Mouse (Mus musculus) granulocyte monocyte progenitor cell, adult 5-6 weeks (primary cell): ENCODE data around the gene Prkar1a. TPM values are rescaled to one million over a fixed set of nuclear protein-coding genes. Genes with fewer than 3 reads are reported as not detected.

ENCODE experiments used
- ATAC-seq: replicated peaks from 2 replicates; pipeline ENCODE4 v1.8.0; 2016; ENCODE audit warnings: mild to moderate bottlenecking, moderate TSS enrichment, inconsistent platforms; ENCODE audit not compliant: poor library complexity, severe bottlenecking
- total RNA-seq, 2 experiments: library from RNA; stranded (forward) in 1 of 2; stranded (reverse) in 1 of 2; fragments of 200-712, 200-1000 nt in 1 of 2; fragments of >200 nt in 1 of 2; fragmentation: Nextera tagmentation in 1 of 2; gene quantifications; 2 replicates each; pipeline ENCODE4 v1.2.3; 2014 to 2017

Gene Prkar1a
- total RNA-seq, 2 experiments from 2014 or later = 83.9 to 91.7 TPM

DNA sequence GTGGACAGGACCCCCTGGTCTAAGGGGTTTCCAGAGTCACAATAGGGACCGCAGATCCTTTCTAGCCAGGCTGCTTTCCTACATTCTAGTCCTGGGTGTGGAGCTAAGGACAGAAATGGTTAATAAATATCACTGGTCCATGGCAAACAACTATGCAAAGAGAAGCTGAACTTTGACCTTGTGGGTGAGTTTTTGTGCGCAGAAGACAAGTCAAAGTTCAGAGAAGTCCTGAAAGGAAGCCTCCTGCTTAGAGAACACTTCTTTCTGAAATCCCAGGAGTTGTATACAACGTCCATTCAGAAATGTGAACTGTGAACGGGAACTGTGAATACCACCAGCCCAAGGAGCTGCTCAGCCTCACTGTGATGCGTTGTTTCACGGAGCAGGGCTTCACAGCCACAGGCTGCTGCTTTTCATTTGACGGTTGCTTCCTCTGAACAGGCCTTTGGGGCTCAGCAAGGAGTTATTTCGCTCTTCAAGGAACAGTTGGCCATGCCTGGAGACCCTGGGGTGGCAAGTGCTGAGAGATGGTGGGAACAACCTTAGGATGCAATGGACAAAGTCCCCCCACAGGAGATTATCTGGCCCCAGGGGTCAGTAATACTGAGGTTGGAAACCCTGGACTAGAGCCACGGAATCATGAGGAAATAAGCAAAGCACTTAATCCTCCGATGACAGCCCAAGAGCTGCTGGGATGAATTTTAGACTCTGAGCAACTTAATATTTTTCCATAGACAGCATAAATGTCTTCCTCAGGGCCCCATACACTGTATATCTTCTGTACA lies 53.0 kb downstream of the Prkar1a start:
- no peak for ATAC-seq

DNA sequence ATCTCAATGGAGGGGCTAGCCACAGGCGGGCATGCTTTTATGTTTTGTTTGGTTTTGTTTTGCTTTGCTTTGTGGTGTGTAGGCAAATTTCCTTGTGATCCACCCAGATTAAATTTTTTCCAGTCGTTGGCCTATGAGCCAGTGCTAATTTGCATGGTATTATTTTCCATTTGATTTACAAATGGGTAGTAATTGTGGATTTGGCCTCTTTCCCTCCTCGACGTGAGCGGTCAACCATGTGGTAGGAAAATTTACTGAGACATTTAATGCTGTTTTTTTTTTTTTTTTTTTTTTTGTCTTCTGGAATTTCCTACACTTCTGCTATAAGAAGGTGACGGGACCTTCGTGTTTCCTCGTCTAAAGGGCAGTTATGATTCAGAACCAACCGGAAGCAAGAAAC lies 54.6 kb downstream of the Prkar1a start:
- ATAC-seq = no peak

GRCm38 (mm10) chr11:109704311-109705205 lies 55.4 kb downstream of the Prkar1a start:
- ATAC-seq = no peak

- no peak for ATAC-seq
These were observed 56.3 kb downstream of the Prkar1a start for GRCm38 (mm10) chr11:109705336-109706054.

GRCm38 (mm10) chr11:109706055-109706412 lies 56.8 kb downstream of the Prkar1a start:
- ATAC-seq = peak; percentile 98

GRCm38 (mm10) chr11:109706586-109706985 lies 57.4 kb downstream of the Prkar1a start:
- ATAC-seq = no peak

DNA sequence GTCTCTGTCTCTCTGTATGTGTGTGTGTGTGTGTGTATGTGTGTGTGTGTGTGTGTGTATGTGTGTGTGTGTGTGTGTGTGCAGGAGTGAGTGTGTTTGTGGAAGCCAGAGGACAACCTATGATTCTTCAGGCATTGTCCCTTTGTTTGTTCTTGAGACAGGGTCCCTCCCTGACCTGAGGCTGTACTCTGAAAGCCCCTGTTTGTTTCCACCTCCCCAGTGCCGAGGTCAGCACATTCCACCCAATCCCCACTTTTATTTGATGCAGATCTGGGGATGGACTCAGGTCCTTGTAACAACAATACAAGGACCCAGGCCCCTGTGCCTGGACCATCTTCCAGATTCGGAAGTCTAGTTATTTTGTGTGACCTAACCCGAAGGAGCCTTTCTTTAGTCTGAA lies 58.2 kb downstream of the Prkar1a start:
- ATAC-seq = no peak

DNA sequence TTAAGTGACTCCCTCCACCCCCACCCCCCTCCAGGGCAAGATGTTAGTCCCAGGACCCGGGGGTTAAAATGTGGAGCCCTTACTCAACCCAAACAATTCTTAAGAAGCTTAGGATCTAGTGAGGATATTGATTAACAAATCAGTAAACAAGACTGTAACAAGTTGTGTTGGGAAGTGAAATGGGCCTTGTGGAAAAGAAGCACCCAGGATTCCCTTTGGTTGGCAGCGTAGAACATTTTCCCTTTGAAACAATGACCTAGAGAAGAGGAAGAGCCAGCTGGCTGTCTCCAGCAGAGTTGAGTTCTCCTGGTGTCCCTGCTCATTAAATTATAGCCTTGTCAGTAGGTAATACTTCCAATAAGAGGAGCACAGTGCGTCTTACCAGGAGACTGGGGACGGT lies 59.6 kb downstream of the Prkar1a start:
- no peak for ATAC-seq

DNA sequence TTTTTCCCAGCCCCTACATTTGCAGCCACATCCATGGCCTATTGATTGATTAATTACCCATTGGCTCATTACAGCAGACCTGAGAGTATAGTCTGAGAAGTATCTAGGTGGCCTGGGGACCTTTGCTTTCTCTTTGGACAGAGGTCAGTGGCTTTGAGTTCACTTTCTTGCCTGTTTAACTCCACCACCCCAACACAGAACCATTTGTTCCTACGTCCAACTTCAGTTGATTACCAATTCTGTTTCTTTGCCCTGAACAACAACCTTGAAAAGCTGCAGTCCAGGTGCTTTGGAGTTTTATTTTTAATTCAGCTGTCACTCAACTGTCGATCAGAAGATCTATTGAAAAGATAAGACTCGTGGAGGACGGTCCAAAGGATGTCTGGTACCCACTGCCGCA lies 60.3 kb downstream of the Prkar1a start:
- no peak for ATAC-seq

DNA sequence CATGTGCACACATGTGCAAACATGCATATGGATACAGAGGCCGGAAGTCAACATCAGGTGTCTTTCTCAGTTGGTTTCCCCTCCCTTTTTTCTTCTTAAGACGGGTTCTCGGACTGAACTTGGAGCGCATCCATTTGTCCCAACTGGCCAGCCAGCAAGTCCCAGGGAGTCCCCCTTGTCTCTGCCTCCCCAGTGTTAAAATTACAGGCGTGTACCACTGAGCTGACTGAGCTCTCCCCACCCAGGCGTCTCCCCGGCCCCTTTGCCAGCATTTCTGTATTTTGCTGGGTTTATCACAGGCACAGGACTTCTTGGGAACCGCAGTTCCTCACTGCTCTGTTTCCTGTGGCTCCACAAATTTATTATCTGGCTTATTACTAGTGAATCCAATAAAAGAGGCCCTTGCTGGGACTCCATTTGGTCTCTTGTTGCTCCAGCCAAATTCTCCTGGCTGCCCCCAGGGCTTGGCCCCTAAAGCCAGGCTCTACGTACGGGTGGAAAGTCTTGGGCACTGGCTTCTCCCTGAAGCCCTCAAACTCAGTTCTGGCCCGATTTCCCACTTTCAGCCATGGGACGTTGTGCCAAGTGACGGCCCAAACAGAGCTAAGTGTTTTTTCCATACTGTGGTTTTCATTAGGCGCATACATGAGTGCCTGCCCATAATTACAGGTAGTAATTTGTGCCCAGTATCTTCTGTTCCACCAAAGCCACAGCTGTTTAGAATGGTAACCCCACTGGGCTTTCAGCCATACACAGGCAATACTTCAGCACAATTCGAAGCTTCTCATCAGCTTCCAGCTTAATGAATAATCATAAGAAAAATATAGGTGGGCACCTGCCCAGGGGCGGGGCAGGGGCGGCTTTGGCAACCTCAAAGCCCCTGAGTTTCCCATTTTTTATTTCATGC lies 65.4 kb downstream of the Prkar1a start:
- ATAC-seq = no peak

GRCm38 (mm10) chr11:109715311-109715781 lies 66.1 kb downstream of the Prkar1a start:
- no peak for ATAC-seq

DNA sequence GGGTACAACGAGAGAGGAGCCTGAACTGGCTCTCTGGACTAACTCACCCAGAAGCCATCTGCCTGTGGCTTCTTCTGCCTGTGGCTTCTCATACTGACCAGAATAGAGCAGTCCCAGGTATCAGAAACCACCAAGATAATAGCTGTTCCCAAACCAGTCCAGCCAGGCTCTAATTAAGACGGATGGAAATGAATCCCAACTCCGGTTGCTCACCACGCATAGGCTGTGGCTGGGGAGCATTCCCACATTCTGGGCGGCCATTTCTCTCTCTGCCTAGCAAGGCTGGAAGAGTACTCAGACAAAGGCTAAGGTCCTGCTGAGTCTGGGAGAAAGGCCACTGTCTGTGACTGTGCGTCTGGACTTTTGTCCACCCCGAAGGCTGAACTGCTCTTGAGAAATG lies 67.8 kb downstream of the Prkar1a start:
- ATAC-seq = no peak

DNA sequence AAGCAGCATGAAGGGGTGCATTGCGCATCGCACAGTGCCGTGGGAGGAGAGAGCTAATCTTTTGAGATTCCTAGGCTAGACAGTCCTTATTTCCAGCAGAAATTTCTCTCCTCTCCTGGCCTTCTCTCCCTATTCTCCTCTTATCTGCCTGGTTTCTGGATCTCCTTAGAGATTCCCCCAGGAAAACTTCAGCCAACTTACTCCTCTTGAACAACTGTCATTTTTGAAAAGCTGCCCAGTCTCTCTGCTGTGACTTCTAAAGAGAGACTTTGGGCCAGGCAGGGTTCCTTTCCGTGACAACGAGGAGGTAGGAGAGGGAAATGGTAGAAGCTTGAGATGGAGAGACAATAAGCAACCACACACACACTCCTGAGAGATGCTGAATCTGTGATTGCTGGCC lies 68.2 kb downstream of the Prkar1a start:
- ATAC-seq = no peak

GRCm38 (mm10) chr11:109717966-109718895 lies 69.0 kb downstream of the Prkar1a start:
- ATAC-seq = no peak

Other genes starting within 250 kb of the Prkar1a start
- not detected in 2 replicates for gene 9930022D16Rik, start 235.5 kb upstream of the Prkar1a start, total RNA-seq (2014; fragmentation: Nextera tagmentation)
- gene 9930022D16Rik, start 235.5 kb upstream of the Prkar1a start, total RNA-seq (2017) = not detected in 2 replicates
- gene Amz2, start 223.5 kb upstream of the Prkar1a start, total RNA-seq (2014; fragmentation: Nextera tagmentation) = 38.0 and 41.1 TPM in 2 replicates
- 37.5 and 49.5 TPM in 2 replicates for gene Amz2, start 223.5 kb upstream of the Prkar1a start, total RNA-seq (2017)
- 1.4 and 2.1 TPM in 2 replicates for gene Arsg, start 176.0 kb upstream of the Prkar1a start, total RNA-seq (2014; fragmentation: Nextera tagmentation)
- gene Arsg, start 176.0 kb upstream of the Prkar1a start, total RNA-seq (2017) = 1.5 and 1.6 TPM in 2 replicates
- gene Slc16a6, start 175.8 kb upstream of the Prkar1a start, total RNA-seq (2014; fragmentation: Nextera tagmentation) = 41.4 and 42.6 TPM in 2 replicates
- 14.9 and 16.6 TPM in 2 replicates for gene Slc16a6, start 175.8 kb upstream of the Prkar1a start, total RNA-seq (2017)
- 5.7 and 8.4 TPM in 2 replicates for gene Wipi1, start 37.4 kb upstream of the Prkar1a start, total RNA-seq (2014; fragmentation: Nextera tagmentation)
- 1.6 and 6.2 TPM in 2 replicates for gene Wipi1, start 37.4 kb upstream of the Prkar1a start, total RNA-seq (2017)
- gene Fam20a, start 72.9 kb downstream of the Prkar1a start, total RNA-seq (2014; fragmentation: Nextera tagmentation) = not detected in 2 replicates
- not detected in 2 replicates for gene Fam20a, start 72.9 kb downstream of the Prkar1a start, total RNA-seq (2017)
- gene 1700012B07Rik, start 178.6 kb downstream of the Prkar1a start, total RNA-seq (2014; fragmentation: Nextera tagmentation) = not detected in 2 replicates
- not detected in 2 replicates for gene 1700012B07Rik, start 178.6 kb downstream of the Prkar1a start, total RNA-seq (2017)